Mouse (Mus musculus) adipocyte (in vitro differentiated cells): ENCODE results near the gene Olfr25.

Experiments
- DNase-seq: peaks from one replicate; pipeline ENCODE4 v3.0.0-alpha.2; 2016; ENCODE audit warnings: low spot score

Gene Olfr25

GRCm38 (mm10) chr9:38328760-38329159 lies at the start of gene Olfr25:
Olfr25 (plus strand) TSS chr9:38329060.
- DNase-seq: no peak

- no peak for DNase-seq
Observed at GRCm38 (mm10) chr9:38290807-38291206, 38.1 kb upstream of the Olfr25 start, which contains the start of gene Olfr896-ps1. Olfr896-ps1 (plus strand) TSS chr9:38291107.

- no peak for DNase-seq
Observed at GRCm38 (mm10) chr9:38348111-38348510, 19.3 kb downstream of the Olfr25 start, which contains the start of gene Olfr898. Olfr898 (plus strand) TSS chr9:38348411.

GRCm38 (mm10) chr9:38366596-38366995 lies 37.7 kb downstream of the Olfr25 start, which contains the start of gene Olfr250:
Olfr250 (plus strand) TSS chr9:38366896.
- no peak for DNase-seq

DNA sequence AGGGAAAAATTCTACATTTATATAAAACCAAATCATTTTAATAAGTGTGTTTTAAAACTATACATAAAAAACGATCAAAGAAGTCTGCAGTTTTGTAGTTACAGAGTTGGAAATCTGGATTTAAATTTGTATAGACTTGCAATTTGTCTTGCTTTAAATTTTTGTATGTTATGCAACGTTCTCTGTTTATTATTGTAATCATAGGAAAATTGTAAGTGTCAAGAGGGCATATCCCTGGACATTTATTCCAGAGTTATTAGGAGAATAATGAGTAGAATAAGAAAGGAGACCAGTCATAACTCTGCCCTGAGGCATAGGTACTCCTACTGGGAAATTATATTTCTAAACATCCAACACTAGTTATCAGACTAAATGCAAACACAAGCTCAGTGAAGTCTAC lies 47.9 kb downstream of the Olfr25 start, which contains the start of gene Olfr251:
Gene Olfr251, plus strand, starts transcription at position 301 of the 400 bp plus-strand sequence.
- DNase-seq: no peak
